Mouse (Mus musculus) spleen, postnatal 0 days (tissue): Measurements from ENCODE around the gene Prss35. TPM values are rescaled to one million over a fixed set of nuclear protein-coding genes. Genes with fewer than 3 reads are reported as not detected.

Experiments
- polyA plus RNA-seq: library from polyadenylated mRNA; unstranded; fragments of >200 nt; fragmentation: Nextera tagmentation; extraction: Ambion mirVana; gene quantifications from 2 replicates; pipeline ENCODE4 v1.2.1, GENCODE M21; 2015

The Prss35 gene
- polyA plus RNA-seq: 2.8 and 3.3 TPM in 2 replicates

GRCm38 (mm10) chr9:86742959-86743911 is at the start of gene Prss35:
Prss35 (plus strand) TSS chr9:86743649.

DNA sequence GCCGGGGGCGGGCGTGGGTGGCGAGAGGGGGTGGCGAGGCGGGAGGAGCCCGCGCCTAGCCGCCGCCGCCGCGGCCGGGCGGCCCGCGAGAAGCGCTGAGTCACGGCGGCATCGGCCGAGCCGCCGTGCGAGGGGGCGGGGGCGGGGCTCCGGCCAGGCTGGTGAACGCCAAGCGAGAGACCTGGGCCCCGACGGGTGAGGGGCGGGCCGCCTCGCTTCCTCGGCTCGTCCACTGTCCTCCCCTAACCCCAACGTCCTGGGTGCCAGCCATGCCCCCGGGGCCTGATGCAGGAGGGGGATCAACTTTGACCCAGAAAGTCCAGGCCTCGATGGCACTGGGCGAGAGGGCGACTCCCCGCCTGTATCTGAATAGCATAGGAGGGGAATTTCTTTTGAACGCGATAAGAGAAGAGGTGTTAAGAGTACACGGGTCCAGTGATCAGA is 47.6 kb upstream of the Prss35 start, which contains the start of gene Me1:
Me1 (minus strand) TSS at position 136 of the 444 bp plus-strand sequence.

Other genes starting within 250 kb of the Prss35 start
- 8.8 and 10.2 TPM in 2 replicates for gene Pgm3, start 171.8 kb upstream of the Prss35 start, polyA plus RNA-seq
- gene Rwdd2a, start 171.7 kb upstream of the Prss35 start, polyA plus RNA-seq: 1.9 and 2.6 TPM in 2 replicates
- 3.3 and 4.0 TPM in 2 replicates for gene Me1, start 47.7 kb upstream of the Prss35 start, polyA plus RNA-seq
- gene Snap91, start 137.0 kb downstream of the Prss35 start, polyA plus RNA-seq: not detected in 2 replicates